Mouse (Mus musculus): ENCODE measurements around the gene Ptprn2.

Ptprn2 gene

GRCm38 (mm10) chr12:117200117-117200516, 714.6 kb downstream of the Ptprn2 start:
- DNase-seq (ENCODE audit: extremely low spot score, low read depth, low spot score) = no peak

- no peak for DNase-seq (ENCODE audit: extremely low spot score, low read depth, low spot score)
These were observed 715.1 kb downstream of the Ptprn2 start for GRCm38 (mm10) chr12:117200590-117200989.

DNA sequence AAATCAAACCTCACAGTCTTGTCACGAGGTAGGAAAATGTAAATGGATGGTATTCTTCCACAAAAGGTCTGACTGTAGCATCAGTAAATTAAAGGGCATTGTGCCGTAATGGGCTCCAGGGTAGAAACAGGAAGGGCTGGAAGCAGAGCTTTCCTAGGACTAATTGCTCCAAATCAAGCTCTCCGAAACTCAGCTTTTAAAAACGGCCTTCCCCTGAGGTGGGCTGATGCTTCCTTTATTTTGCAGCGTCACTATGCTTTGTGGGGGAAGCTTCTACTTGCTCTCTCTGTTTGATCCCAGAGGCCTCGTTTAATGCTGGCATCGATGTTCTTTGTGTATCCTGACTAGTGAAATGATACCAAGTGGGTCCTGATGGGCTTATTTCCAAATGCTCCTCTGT, 718.0 kb downstream of the Ptprn2 start:
- DNase-seq (ENCODE audit: extremely low spot score, low read depth, low spot score) = no peak

- DNase-seq (ENCODE audit: extremely low spot score, low read depth, low spot score) = no peak
These were observed 719.4 kb downstream of the Ptprn2 start for GRCm38 (mm10) chr12:117204905-117205304.

DNA sequence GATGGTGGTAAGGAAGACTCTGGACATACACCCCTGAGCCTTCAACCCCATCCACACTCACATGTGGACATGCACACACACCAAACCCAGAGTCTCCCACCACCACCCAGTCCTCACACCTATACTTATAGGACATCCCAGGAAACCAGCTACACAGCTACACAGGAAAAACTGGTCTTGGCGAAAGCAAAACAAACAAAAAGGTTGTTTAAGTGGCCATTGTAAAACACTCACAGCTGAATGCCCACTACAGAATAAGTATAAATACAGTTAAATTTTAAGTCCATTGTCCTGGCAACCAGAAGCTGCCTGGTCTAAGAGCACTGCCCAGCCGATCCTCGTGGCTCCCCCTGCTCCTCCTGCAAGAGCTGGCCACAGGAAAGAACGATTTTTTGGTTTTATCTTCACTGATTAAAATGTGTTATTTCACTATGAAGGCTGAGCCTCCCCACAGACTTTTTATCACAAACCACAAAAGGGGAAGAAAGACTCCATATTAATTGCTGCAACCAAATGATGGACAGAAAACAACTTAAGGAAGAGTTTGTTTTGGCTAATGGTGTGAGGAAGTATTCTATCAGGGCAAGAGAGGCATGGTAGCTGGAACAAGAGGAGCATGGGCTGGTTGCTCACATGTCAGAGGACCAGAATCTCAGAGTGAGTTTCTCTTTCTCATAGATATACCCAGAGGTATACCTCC, 722.1 kb downstream of the Ptprn2 start:
- no peak for DNase-seq (ENCODE audit: extremely low spot score, low read depth, low spot score)

GRCm38 (mm10) chr12:117210467-117210866, 724.9 kb downstream of the Ptprn2 start:
- no peak for DNase-seq (ENCODE audit: extremely low spot score, low read depth, low spot score)

DNA sequence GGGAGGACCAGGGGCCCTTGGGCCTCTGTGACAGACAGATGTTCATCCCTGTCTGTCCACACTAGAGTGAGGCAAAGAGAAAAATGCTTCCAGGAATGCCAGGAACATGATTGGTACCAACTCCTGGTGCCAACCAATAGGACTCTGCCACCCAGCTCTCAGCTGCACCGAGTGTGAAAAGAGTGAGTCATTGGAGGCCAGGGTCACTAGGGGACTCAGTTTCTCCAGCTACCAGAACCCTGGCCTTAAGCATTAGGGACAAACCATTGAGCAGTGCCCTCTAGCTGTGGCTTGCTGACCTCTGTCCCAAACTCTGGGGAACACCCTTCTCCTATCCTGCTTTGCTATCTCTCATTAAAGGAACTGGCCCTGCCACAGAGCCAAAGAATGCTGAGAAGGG, 728.0 kb downstream of the Ptprn2 start:
- no peak for DNase-seq (ENCODE audit: extremely low spot score, low read depth, low spot score)

GRCm38 (mm10) chr12:117214272-117214671, 728.8 kb downstream of the Ptprn2 start:
- DNase-seq (ENCODE audit: extremely low spot score, low read depth, low spot score) = no peak

DNA sequence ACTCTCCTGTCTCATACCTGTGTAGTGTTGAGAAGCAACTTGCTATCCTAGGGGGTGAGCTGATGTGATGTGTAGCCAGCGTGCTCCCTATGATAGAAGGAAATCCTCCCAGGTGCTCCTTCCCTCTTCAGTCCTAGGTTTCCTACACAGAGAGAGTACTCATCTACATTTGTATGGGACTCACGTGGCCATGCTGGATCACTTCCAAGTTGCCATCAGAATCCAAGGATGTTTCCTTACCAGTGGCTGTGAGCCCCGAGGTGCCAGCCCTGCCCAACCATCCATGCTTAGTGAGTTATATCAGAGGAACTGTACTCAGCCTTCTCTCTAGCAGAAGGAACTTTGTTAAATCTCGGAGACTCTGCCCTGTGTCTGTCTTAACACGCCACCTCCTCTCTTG, 729.4 kb downstream of the Ptprn2 start:
- DNase-seq (ENCODE audit: extremely low spot score, low read depth, low spot score) = no peak

- DNase-seq (ENCODE audit: extremely low spot score, low read depth, low spot score) = no peak
These were observed 736.4 kb downstream of the Ptprn2 start for GRCm38 (mm10) chr12:117221909-117222308.

DNA sequence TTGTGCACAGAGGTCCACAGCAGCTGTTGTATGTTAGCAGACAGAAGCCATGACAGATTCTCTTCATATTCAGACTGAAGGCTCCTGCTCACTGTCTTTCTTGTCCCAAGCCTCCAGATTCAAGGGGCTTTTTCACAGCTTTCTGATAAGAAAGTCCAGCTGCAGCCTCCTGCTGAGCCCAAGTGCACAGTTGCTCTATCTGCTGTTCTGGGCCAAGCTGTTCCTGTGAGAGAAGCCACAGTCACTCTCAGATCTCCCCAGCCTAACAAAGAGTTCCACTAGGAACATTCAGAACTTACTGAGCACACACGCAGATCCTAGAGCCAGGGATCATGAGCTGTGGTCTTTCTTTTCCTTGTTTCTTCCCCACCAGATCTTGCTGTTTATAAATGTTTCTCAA, 738.5 kb downstream of the Ptprn2 start:
- no peak for DNase-seq (ENCODE audit: extremely low spot score, low read depth, low spot score)

DNA sequence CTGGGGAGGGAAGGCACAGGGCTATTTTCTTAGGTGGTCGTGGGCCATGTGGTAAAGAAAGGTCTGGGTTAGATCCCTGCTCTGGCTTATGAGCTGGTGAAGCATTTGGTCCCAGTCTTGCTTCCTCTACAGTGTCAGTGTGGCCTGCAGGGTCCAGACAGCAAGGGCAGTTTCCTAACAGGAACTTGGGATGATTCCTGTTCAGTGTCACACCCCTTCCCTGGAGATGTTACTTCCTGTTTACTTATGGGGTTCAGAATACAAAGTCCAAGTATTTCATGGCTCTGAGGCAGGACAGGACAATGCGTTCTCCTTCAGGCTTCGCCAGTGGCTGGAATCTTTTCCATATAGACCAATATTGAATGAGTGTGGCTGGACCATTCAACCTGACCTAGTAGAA, 741.7 kb downstream of the Ptprn2 start:
- DNase-seq (ENCODE audit: extremely low spot score, low read depth, low spot score) = no peak

GRCm38 (mm10) chr12:117229442-117229841, 743.9 kb downstream of the Ptprn2 start:
- DNase-seq (ENCODE audit: extremely low spot score, low read depth, low spot score) = no peak

DNA sequence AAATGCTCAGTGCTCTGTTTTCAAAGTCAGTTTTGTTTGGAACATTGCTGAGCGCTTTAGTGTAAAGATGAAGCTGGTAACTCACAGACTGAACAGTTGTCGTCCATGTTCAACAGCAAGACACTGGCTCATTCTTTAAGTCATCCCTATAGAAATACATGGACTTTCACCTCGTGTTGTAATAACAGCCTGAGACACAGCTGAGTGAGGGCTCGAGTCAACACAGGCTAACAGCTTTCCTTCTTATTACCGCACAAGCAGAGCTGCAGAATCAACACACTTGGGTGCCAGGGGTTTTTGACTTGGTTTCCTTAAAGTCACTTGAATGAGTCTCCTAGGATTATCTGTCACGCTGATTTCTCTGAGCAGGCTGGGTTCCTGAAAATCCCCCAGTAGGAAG, 744.8 kb downstream of the Ptprn2 start:
- no peak for DNase-seq (ENCODE audit: extremely low spot score, low read depth, low spot score)

GRCm38 (mm10) chr12:117231850-117232249, 746.3 kb downstream of the Ptprn2 start:
- DNase-seq (ENCODE audit: extremely low spot score, low read depth, low spot score) = no peak

DNA sequence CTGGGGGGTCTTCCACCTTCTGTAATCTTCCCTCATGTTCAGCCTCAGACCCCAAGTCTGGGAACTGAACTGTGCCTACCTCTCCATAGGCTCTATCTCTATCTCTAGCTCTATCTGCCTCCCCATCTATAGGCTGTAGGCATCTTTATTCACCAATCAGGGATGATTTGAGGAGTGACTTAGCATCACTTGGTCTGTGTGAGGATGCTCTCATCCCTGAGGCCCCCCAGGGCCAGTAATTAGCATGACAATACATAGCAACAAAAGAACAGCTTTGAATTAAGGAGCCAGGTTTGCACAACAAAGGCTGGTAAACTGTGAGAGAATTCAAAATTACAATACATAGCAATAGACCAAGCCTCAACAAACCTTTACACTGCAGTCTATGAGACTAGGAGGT, 749.6 kb downstream of the Ptprn2 start:
- no peak for DNase-seq (ENCODE audit: extremely low spot score, low read depth, low spot score)

DNA sequence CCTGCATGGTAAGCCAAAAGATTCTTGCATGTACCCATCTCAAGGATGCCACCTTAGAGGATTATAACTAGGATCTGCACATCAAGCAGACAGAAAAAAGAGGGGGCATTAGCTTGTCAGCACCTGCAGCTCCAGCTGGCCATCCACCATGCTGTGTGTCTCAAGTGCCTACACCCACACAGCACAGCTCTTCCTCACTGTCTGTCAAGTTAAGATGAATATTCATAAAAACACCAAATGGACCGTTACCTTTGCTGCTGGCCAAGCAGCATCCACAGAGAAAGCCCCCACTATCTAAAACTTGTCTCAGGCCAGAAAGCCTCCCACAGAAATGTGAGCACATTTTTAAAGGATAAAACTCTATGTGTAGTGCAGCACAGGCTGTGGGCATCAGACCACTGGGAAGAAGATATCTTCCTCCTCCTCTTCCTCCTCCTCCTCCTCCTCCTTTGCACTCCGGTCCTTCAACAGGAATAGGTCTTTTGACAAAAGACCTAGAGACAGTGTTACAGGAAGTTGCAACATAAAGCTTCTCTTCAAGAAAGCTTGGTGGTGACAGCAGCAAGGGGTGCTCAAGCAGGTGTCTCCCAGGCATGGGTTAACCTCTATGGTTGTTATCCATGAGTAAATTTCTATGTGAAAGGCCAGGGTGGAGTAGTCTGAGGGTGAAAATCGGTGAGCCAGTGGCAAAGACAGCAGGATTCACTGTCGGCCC, 750.7 kb downstream of the Ptprn2 start:
- DNase-seq (ENCODE audit: extremely low spot score, low read depth, low spot score) = no peak

GRCm38 (mm10) chr12:117236981-117237380, 751.5 kb downstream of the Ptprn2 start:
- DNase-seq (ENCODE audit: extremely low spot score, low read depth, low spot score) = no peak

- DNase-seq (ENCODE audit: extremely low spot score, low read depth, low spot score) = no peak
These were observed 754.6 kb downstream of the Ptprn2 start for GRCm38 (mm10) chr12:117239927-117240715.

- no peak for DNase-seq (ENCODE audit: extremely low spot score, low read depth, low spot score)
These were observed 756.7 kb downstream of the Ptprn2 start for GRCm38 (mm10) chr12:117242181-117242580.

GRCm38 (mm10) chr12:117245885-117246478, 760.5 kb downstream of the Ptprn2 start:
- no peak for DNase-seq (ENCODE audit: extremely low spot score, low read depth, low spot score)

All from hindlimb bud, embryonic 11.5 days (tissue).